Mouse (Mus musculus): ENCODE results near the gene Otub1. TPM values are rescaled to one million over a fixed set of nuclear protein-coding genes. Genes with fewer than 3 reads are reported as not detected.

Gene Otub1
- polyA plus RNA-seq, 1 experiment: 87.5 TPM

DNA sequence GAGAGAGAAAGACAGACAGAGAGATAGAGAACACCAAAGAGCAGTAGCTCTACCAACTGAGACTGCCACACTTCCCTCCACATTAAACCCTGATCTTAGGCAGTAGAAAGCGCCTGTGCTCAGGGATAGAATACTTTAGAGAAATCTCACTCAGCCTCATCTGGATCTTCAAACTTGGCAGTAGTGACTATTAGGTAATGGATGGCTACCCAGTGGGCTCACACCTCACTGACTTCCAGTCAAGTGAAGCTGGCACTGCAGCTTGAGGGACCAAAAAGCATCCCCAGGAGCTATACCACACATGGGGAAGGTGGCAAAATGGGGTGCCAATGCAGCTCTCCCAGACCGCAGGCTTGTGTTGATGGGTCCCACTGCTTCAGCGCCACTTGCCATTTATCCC, 18.1 kb upstream of the Otub1 start:
- H3K9ac ChIP-seq (ENCODE audit: low read depth, poor library complexity, severe bottlenecking): no peak overlapping the region
- no peak overlapping the region for H3K4me3 ChIP-seq (ENCODE audit: low read depth, low read length)
- H3K36me3 ChIP-seq (ENCODE audit: control insufficient read depth, insufficient read depth, low read length, poor library complexity, severe bottlenecking): peaks cover 22% of the 10 kb centered on the region
- no peaks in the 10 kb centered on the region for H3K4me1 ChIP-seq (ENCODE audit: control insufficient read depth, insufficient read depth, low read length)
- TF ChIP-seq POLR2A (IDR thresholded peaks at IDR 0.05; ENCODE audit: insufficient read depth, low read length) (no peak), EP300 (IDR thresholded peaks at IDR 0.05; ENCODE audit: insufficient read depth, low read depth, low read length) (no peak), CTCF (IDR thresholded peaks at IDR 0.05; ENCODE audit: low read depth, low read length) (no peak)
- no peaks in the 10 kb centered on the region for H3K27me3 ChIP-seq (ENCODE audit: control insufficient read depth, insufficient read depth, low read length, poor library complexity, severe bottlenecking)
- H3K9me3 ChIP-seq (replicated peaks; ENCODE audit: control insufficient read depth, insufficient read depth, low read length, poor library complexity, severe bottlenecking): no peaks in the 10 kb centered on the region
- no peak overlapping the region for H3K27ac ChIP-seq (ENCODE audit: insufficient read depth, low read length)

DNA sequence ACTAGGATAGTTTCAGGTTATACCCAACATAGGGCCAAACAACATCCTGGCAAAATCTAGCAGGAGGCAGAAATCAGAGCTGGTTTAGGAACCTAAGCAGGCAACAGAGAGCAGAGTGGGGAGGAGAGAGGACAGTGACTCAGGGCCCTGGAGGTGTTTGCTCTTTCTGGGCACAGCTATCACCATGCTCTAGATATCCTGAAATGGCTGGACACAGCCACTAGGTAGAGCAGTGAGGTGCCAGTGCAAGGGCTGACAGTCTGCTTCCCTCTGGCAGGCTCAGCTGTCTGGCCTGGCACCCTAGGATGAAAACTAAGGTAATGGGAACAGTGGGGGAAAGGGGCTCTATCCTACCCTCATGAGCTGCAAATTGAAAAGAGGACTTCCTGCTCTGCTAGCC, 17.4 kb upstream of the Otub1 start:
- H3K4me1 ChIP-seq (ENCODE audit: control insufficient read depth, insufficient read depth, low read length): no peaks in the 10 kb centered on the region
- no peak overlapping the region for H3K9ac ChIP-seq (ENCODE audit: low read depth, poor library complexity, severe bottlenecking)
- TF ChIP-seq EP300 (IDR thresholded peaks at IDR 0.05; ENCODE audit: insufficient read depth, low read depth, low read length): no peak
- no peak for TF ChIP-seq CTCF (IDR thresholded peaks at IDR 0.05; ENCODE audit: low read depth, low read length)
- no peak for TF ChIP-seq POLR2A (IDR thresholded peaks at IDR 0.05; ENCODE audit: insufficient read depth, low read length)
- H3K27ac ChIP-seq (ENCODE audit: insufficient read depth, low read length): no peak overlapping the region
- H3K36me3 ChIP-seq (ENCODE audit: control insufficient read depth, insufficient read depth, low read length, poor library complexity, severe bottlenecking): peaks cover 18% of the 10 kb centered on the region
- no peaks in the 10 kb centered on the region for H3K9me3 ChIP-seq (replicated peaks; ENCODE audit: control insufficient read depth, insufficient read depth, low read length, poor library complexity, severe bottlenecking)
- no peaks in the 10 kb centered on the region for H3K27me3 ChIP-seq (ENCODE audit: control insufficient read depth, insufficient read depth, low read length, poor library complexity, severe bottlenecking)
- H3K4me3 ChIP-seq (ENCODE audit: low read depth, low read length): no peak overlapping the region

GRCm38 (mm10) chr19:7222196-7222595, 16.1 kb upstream of the Otub1 start:
- Histone ChIP-seq H3K9ac (ENCODE audit: low read depth, poor library complexity, severe bottlenecking) (no peak overlapping the region), H3K27ac (ENCODE audit: insufficient read depth, low read length) (no peak overlapping the region)

DNA sequence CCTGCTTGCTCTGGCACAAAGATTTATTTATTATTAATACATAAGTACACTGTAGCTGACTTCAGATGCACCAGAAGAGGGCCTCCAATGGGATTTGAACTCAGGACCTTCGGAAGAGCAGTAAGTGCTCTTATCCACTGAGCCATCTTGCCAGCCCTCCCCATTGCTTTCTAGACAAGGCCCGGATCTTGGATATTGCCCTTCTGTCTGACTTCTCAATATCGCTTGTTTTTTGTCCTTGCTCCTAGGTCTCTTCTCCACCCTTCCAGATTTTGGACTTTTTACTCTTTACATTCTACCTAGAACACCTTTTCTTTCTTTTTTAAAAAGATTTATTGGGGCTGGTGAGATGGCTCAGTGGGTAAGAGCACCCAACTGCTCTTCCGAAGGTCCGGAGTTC, 12.6 kb upstream of the Otub1 start:
- peaks cover 21% of the 10 kb centered on the region for H3K36me3 ChIP-seq (ENCODE audit: control insufficient read depth, insufficient read depth, low read length, poor library complexity, severe bottlenecking)
- H3K4me3 ChIP-seq (ENCODE audit: low read depth, low read length): no peak overlapping the region
- no peak for TF ChIP-seq CTCF (IDR thresholded peaks at IDR 0.05; ENCODE audit: low read depth, low read length)
- no peak for TF ChIP-seq POLR2A (IDR thresholded peaks at IDR 0.05; ENCODE audit: insufficient read depth, low read length)
- no peak for TF ChIP-seq EP300 (IDR thresholded peaks at IDR 0.05; ENCODE audit: insufficient read depth, low read depth, low read length)
- no peak overlapping the region for H3K27ac ChIP-seq (ENCODE audit: insufficient read depth, low read length)
- H3K9ac ChIP-seq (ENCODE audit: low read depth, poor library complexity, severe bottlenecking): no peak overlapping the region
- H3K4me1 ChIP-seq (ENCODE audit: control insufficient read depth, insufficient read depth, low read length): no peaks in the 10 kb centered on the region
- no peaks in the 10 kb centered on the region for H3K9me3 ChIP-seq (replicated peaks; ENCODE audit: control insufficient read depth, insufficient read depth, low read length, poor library complexity, severe bottlenecking)
- H3K27me3 ChIP-seq (ENCODE audit: control insufficient read depth, insufficient read depth, low read length, poor library complexity, severe bottlenecking): no peaks in the 10 kb centered on the region

More at GRCm38 (mm10) chr19:7222196-7222595, 16.1 kb upstream of the Otub1 start:
- Histone ChIP-seq H3K4me3 (ENCODE audit: low read depth, low read length) (no peak overlapping the region), H3K36me3 (ENCODE audit: control insufficient read depth, insufficient read depth, low read length, poor library complexity, severe bottlenecking) (peaks cover 5% of the 10 kb centered on the region), H3K4me1 (ENCODE audit: control insufficient read depth, insufficient read depth, low read length) (no peaks in the 10 kb centered on the region), H3K9me3 (replicated peaks; ENCODE audit: control insufficient read depth, insufficient read depth, low read length, poor library complexity, severe bottlenecking) (no peaks in the 10 kb centered on the region), H3K27me3 (ENCODE audit: control insufficient read depth, insufficient read depth, low read length, poor library complexity, severe bottlenecking) (no peaks in the 10 kb centered on the region)
- TF ChIP-seq POLR2A (IDR thresholded peaks at IDR 0.05; ENCODE audit: insufficient read depth, low read length): no peak
- TF ChIP-seq CTCF (IDR thresholded peaks at IDR 0.05; ENCODE audit: low read depth, low read length): no peak
- TF ChIP-seq EP300 (IDR thresholded peaks at IDR 0.05; ENCODE audit: insufficient read depth, low read depth, low read length): no peak

DNA sequence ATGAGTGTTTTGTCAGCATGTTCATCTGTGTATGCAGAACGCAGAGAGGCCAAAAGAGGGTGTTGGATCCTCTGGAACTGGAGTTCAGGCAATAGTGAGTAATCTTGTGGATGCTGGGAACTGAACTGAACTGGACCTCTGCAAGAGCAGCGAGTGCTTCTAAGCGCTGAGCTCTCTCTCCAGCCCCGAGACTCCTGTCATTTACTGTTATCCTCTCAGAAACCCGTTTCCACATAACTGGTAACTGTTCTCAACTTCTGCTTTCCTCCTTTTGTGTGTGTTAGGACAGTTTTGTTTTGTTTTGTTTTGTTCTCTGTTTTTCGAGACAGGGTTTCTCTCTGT, 11.8 kb upstream of the Otub1 start:
- no peaks in the 10 kb centered on the region for H3K4me1 ChIP-seq (ENCODE audit: control insufficient read depth, insufficient read depth, low read length)
- TF ChIP-seq POLR2A (IDR thresholded peaks at IDR 0.05; ENCODE audit: insufficient read depth, low read length): no peak
- TF ChIP-seq CTCF (IDR thresholded peaks at IDR 0.05; ENCODE audit: low read depth, low read length): no peak
- TF ChIP-seq EP300 (IDR thresholded peaks at IDR 0.05; ENCODE audit: insufficient read depth, low read depth, low read length): no peak
- H3K4me3 ChIP-seq (ENCODE audit: low read depth, low read length): peak overlapping the region; percentile 59
- H3K27me3 ChIP-seq (ENCODE audit: control insufficient read depth, insufficient read depth, low read length, poor library complexity, severe bottlenecking): no peaks in the 10 kb centered on the region
- H3K9me3 ChIP-seq (replicated peaks; ENCODE audit: control insufficient read depth, insufficient read depth, low read length, poor library complexity, severe bottlenecking): no peaks in the 10 kb centered on the region
- H3K27ac ChIP-seq (ENCODE audit: insufficient read depth, low read length): no peak overlapping the region
- H3K9ac ChIP-seq (ENCODE audit: low read depth, poor library complexity, severe bottlenecking): peak overlapping the region; percentile 7
- peaks cover 23% of the 10 kb centered on the region for H3K36me3 ChIP-seq (ENCODE audit: control insufficient read depth, insufficient read depth, low read length, poor library complexity, severe bottlenecking)

- peaks cover 23% of the 10 kb centered on the region for H3K36me3 ChIP-seq (ENCODE audit: control insufficient read depth, insufficient read depth, low read length, poor library complexity, severe bottlenecking)
- H3K9ac ChIP-seq (ENCODE audit: low read depth, poor library complexity, severe bottlenecking): peak within 1 kb of the TSS; percentile 81
- peak within 1 kb of the TSS; percentile 46 for H3K27ac ChIP-seq (ENCODE audit: insufficient read depth, low read length)
- H3K27me3 ChIP-seq (ENCODE audit: control insufficient read depth, insufficient read depth, low read length, poor library complexity, severe bottlenecking): no peaks in the 10 kb centered on the region
- peak within 1 kb of the TSS; percentile 68 for H3K4me3 ChIP-seq (ENCODE audit: low read depth, low read length)
- no peaks in the 10 kb centered on the region for H3K9me3 ChIP-seq (replicated peaks; ENCODE audit: control insufficient read depth, insufficient read depth, low read length, poor library complexity, severe bottlenecking)
- TF ChIP-seq POLR2A (IDR thresholded peaks at IDR 0.05; ENCODE audit: insufficient read depth, low read length) (no peak), CTCF (IDR thresholded peaks at IDR 0.05; ENCODE audit: low read depth, low read length) (no peak), EP300 (IDR thresholded peaks at IDR 0.05; ENCODE audit: insufficient read depth, low read depth, low read length) (no peak)
- no peaks in the 10 kb centered on the region for H3K4me1 ChIP-seq (ENCODE audit: control insufficient read depth, insufficient read depth, low read length)
These were observed 11.2 kb upstream of the Otub1 start, which contains the start of gene Cox8a for GRCm38 (mm10) chr19:7217162-7217925. Gene Cox8a (minus strand): TSS chr19:7217616.
